Mouse (Mus musculus): ENCODE results near the gene Lsm3.

GRCm38 (mm10) chr6:91549621-91550020 lies 33.9 kb downstream of the Lsm3 start:
- TF ChIP-seq CTCF (IDR thresholded peaks at IDR 0.05; ENCODE audit: borderline replicate concordance, insufficient read depth, low read depth, low read length) = no peak
- TF ChIP-seq POLR2A (IDR thresholded peaks at IDR 0.05; ENCODE audit: borderline replicate concordance, insufficient read depth, low read length) = no peak
